Mouse (Mus musculus) cerebellum, postnatal 14 days (tissue): ENCODE results near the gene 1700025F22Rik.
A peak's percentile ranks its signal among the peaks of the same experiment; 100 is the strongest.
"Not testable (repeated sequence)": the region's sequence is repeated elsewhere in the genome, so short reads cannot be mapped to it uniquely, and the experiment has no call there.

Source experiments
- DNase-seq, 2 experiments: peaks; one replicate each; pipeline ENCODE4 v3.0.0; 2021; ENCODE audit warnings: mixed read lengths in 2 of 2

The 1700025F22Rik gene

DNA sequence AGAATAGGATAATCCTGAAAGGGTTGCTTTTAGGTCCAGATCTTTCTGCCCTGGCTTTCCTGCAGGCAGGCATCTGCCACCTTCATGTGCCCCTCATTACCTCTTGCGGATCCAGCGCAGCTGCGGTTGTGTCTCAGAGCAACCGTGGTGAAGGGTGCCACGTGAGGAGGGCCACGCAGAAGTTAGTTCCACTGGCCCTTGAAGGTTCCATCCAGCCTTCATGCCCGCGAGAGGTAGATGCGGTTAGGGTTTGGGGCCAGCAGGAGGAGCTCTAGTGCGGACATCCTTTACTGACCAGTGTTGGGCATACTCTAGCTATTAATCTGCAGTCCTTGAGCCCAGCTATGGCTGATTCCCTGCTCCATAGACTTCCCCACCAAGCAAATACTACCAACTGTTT, at the start of gene 1700025F22Rik:
1700025F22Rik (minus strand) TSS at position 149 of the 400 bp plus-strand sequence.
- DNase-seq, result no peak

DNA sequence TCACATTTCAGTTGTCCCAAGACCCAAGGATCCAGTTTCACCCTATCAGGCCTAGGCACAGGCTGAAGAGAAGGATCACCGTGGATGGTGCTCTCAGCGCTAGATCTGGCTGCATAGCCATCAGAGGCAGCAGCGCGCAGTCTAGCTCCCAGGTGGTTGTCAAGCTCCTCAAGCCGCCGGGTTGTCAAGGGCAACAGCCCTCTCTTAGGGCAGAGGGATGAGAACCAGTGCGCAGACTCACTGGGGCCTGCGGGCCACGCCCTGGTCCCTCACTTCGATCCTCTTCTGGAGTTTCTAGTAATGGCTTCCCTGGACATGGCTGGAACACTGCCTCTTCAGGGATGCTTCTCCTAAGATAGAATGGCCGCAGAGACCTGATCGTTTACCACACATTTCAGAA, 31.4 kb upstream of the 1700025F22Rik start, which contains the start of gene Ms4a13:
Ms4a13 (minus strand) TSS at position 192 of the 400 bp plus-strand sequence.
- DNase-seq, result no peak

DNA sequence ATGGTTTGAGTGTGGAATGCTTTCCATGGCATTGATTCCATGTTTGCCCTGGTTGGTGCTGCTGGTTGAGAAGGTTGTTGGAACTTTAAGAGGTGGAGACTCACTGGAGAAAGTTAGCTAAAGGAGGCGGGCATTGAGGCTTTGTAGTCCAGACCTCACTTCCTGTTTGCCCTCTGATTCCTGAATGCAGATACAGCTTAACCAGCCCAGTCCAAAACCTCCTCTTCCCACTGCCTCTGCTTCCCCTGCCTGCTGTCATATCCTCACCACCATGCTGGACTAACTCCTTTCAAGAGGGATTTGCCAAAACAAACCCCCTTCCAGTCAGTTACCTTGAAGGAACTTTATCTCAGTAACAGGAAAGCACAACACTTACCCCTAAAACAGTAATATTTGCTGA, 27.4 kb upstream of the 1700025F22Rik start:
- DNase-seq, result no peak

DNA sequence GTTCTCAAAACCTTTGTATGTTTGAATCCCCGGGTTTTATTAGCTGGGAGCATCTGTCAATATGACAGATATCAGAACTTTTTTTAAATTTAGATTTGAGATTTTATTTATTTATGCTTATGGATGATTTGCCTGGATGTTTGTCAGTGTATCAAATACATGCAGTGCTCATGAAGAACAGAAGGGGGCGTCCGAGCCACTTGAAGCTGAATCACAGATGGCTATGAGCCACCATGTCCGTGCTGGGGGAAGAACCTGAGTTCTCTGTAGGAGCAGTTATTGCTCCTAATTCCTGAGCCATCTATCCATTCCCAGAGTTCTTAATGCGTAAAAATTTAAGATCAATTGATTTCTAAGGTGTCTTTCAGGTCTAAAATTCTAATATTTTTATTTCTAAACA, 19.0 kb upstream of the 1700025F22Rik start:
- DNase-seq, result peak in 1 of 2 experiments; percentile 8

DNA sequence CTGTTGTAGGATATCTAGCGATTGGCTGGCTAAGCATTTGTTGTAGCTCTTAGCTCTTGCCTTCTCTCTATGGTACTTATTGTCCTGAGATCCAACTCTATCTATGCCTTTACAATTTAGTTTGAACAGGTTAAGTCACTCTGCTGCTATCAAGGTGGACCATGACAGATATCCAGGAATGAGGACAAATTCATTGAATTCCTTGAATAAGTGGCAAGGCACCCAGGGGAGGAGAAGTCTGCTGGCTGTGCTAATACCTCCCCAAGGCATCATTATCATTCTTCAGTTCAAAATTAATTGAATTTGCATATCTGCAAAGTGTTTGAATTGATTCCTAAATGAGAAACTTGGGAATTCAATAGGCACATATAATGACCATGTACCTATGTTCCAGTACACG, 12.3 kb upstream of the 1700025F22Rik start:
- DNase-seq, result no peak

DNA sequence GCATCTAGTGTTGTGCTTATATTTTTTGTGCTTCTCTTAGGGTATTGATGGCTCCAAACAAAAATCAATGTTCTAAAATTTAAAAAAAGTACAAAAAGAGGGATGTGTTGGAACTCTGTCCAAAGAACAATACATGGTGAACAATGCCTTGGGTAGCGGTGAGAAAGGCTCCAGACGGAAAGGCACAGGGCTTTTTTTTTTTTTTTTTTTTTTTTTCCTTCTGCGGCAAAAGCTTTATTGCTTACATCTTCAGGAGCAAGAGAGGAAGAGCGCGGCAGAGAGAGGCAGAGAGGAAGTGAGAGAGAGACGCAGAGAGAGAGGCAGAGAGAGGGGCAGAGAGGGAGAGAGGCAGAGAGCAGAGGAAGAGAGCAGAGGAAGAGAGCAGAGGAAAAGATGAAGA, 7.2 kb downstream of the 1700025F22Rik start:
- DNase-seq, result not testable (repeated sequence)

DNA sequence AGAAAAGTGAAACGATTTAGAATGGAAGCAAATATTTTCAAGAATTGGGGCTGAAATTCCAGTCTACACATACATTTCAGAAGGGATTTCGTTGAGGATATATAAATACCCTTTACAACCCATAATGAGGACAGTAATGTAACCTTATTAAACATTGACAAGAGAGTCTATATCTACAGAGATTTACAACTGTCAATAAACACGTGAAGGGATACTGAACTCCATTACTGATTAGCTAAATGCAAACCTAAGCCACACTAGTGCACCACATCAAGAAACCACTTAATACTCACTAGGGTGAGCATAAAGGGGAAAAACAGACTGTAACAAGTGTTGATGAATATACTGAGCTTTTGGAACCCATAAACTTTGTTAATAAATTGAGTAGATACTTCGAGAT, 29.8 kb downstream of the 1700025F22Rik start:
- DNase-seq, result no peak

DNA sequence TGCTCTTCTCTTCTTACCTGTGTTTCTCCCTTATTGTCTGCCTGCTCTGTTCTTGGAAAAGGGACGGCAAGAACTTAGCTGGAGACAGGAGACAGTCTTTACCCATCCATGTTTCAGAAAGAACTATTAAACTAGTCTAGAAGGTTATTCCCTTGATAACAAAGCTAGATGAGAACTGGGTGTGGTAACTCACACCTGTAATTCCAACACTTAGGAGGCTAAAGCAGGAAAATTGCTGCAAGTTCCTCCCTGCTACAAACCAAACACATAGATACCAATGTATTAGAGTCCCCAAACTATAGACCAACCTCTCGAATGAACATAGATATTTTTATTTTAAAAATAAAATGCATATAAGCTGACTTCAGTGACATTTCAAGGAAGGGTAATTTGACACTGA, 30.3 kb downstream of the 1700025F22Rik start:
- DNase-seq, result no peak

DNA sequence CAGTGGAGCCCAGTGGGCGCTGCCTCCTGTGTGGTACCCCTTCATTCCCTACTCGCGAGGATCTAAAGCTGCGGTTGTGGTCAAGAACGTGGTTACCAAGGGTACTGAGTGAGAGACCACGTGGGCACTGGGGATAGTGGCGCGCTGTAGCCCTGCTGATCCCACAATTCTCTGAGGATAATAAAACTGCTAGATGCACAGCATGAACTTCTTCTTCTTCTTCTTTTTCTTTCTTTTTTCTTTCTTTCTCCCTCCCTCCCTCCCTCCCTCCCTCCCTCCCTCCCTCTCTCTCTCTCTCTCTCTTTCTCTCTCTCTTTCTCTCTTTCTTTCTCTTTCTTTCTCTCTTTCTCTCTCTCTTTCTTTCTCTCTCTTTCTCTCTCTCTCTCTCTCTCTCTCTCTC, 34.3 kb downstream of the 1700025F22Rik start, which contains the start of gene 1700017D01Rik:
1700017D01Rik (minus strand) TSS at position 101 of the 400 bp plus-strand sequence.
- DNase-seq, result not testable (repeated sequence)

DNA sequence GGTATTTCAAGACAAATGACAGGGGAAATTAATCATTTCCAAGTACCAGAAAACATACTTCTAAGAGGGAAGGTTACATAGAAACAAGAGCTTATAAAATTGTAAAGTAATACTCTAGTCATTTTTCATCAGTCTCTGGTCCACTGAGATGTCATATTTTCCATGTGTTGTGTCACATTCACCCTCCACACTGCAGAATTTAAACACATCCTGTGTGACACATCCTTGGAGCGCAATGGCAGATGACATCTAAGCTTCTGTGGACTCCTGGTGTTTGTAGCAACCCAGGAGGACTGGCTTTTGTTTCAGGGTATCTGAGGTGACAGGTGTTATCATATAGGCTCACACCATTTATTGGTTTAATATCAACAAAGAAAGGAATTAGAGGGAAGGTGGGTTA, 35.4 kb downstream of the 1700025F22Rik start:
- DNase-seq, result no peak

DNA sequence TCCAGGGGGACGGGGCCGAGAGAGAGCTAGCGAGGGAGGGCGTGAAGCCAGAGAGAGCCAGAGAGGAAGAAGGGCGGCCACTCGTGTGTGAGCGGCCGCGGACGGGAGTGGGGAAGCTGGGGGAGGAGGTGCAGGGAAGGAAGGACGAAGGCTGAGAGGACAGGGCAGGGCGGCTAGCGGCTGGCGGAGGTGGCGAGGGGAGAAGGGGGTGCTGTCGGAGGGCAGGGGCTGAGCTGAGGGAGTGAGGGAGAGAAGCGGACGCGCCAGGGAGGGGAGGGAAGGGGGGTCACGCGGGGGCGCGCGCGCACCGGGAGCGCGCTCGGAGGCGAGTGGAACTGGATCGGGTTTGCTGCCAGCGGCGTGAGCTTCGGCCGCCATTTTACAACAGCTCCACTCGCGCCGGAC, 44.1 kb downstream of the 1700025F22Rik start:
- peak; percentile 26 to 37 for DNase-seq

DNA sequence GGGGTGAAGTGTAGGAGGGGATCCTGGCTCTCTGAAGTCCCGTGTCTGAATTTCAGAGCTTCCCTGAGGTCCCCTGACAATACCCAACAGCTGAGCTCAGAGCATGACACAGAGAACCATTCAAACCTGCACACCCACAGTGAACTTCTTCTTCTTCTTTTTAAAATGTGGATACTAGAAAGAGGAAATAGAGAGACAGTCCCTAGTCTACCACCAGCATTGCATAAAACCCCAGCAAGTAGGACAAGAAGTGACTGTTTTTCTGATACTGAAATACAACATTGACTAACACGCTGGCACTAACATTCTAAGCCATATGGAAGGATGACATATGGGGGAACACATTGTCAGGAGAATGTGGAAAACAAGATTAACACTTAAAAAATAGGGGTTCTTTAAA, 45.8 kb downstream of the 1700025F22Rik start:
- no peak for DNase-seq

DNA sequence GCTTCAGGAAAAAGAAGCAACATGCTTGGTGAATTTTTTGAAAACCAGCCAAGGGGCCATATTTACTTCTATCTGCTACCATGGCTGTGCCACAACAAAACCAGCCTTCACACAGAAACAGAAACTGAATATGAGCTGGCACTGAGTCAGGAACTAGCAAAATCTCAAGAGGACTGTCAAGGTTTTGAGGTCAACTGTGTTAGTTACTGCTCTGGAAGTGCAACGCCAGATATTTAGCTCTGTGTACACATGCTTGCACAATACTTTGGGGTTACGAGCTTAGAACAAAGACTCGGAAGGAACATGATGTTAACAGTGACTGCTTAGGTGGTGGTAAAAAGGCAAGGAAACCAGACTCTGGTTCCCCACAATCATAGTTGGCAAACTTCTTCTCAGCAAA, 57.4 kb downstream of the 1700025F22Rik start:
- no peak for DNase-seq

DNA sequence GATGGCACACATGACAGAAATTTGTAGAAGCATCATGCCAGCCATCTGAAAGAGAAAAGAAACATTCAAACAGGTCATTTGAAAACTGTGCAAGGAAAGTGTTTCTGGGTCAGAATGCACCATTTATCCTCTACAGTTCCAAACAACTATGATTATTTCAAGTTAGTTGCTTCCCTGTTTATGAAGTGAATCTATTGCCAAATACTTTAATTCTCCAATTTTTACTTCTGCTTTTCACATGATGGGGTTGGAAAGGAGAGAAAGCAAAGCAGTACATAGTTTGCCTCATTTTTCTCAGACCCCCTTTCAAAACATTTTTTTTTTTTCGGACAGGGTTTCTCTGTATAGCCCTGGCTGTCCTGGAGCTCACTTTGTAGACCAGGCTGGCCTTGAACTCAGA, 63.2 kb downstream of the 1700025F22Rik start:
- no peak for DNase-seq

DNA sequence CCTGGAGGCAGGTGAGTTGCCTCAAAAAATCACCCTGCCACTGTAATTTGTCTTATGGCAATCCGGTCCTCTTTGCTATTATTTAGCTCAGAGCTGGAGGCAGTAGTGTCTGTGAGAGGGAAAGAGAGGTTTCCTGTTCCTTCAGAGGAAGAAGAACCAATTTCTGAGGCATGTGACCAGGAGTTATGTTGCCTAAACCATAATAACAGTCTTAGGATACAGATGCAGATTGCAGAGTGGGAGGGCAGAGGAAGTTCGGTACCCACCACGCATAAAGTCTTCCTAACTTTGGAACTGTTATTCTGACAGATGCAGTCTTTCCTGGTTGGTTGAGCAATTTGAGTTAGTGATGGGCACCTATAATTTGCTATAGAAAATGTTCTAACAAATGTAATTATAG, 66.7 kb downstream of the 1700025F22Rik start:
- no peak for DNase-seq

DNA sequence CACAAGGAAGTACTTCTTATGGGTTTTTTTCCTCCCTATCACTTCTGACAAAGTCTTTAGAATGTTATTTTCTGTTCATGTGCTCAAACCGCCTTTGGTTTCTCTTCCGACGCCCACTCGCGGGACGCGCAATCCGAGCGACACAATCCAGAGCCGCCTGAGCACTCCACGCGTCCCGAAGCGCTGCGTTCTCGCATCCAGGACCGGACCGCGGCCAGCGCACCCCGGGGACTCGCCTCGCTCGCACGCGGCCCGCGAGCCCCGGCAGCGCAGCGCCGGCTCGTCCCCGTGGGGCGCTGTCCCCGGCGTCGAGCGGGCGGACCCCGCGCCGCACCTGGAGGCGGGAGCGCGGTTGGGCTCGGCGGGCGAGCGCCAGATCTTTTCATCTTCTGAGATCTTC, 73.0 kb downstream of the 1700025F22Rik start:
- not testable (repeated sequence) for DNase-seq
